Mouse (Mus musculus) testis, postnatal 14 days (tissue): ENCODE results near the gene Arnt2.

Experiments
- DNase-seq: peaks from one replicate; pipeline ENCODE4 v3.0.0; 2021; ENCODE audit warnings: low spot score

Gene Arnt2

GRCm38 (mm10) chr7:84397320-84397719 is 12.7 kb downstream of the Arnt2 start:
- DNase-seq = no peak

DNA sequence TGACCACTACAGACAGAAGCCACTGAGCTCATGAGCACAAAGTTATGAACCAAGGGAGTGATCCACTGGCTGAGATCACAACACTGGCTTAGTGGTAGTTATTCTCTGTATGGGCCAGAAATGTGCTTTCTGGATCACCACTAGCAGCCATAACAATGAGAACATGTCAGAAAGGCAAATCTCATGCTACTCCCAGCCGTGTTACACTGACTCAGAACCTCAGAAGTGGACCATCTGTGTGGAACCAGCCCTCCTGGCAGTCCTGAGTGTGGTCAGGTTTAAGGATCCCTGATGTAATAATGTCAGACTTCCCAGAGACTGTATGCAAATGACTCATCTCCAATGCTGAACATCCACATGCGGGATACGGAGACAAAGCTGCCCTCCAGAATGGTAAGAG is 13.4 kb downstream of the Arnt2 start:
- no peak for DNase-seq

DNA sequence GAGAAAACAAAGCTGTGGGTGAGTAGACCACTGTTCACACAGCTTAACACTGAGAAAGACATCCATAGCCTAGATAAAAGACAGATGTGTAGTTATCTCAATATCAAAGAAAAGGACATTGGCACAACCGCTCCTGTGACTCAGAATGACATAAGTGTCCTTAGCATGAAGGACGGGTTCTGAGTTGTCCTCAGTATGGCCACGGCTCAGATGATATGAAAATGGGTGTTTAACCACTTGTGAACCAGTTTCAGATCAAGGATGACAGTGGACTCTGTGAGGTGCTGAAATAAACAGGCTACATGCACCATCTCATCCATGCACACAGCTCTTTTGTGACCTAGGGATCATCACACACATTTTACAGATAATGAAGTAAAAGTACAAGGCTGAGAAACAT is 22.1 kb downstream of the Arnt2 start:
- DNase-seq = no peak

GRCm38 (mm10) chr7:84386472-84386871 is 23.5 kb downstream of the Arnt2 start:
- DNase-seq = no peak

DNA sequence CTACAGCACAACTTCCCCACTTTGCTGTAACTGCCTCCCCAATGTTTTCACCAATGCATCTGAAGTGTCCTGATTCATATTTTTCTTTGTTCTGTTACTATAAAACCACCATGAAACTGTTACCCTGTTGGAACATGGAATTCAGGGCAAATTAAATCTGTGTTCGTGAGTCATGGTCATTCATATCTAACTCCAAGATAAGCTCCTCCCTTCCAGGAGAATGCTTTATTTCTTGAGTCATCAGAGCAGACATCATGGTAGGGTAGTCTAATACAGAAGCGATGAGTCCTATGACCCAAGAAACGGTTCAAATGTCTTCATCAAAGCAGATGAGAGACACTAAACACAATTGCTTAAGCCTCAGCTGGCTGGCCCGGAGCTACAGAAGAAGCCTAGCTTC is 25.2 kb downstream of the Arnt2 start:
- no peak for DNase-seq

DNA sequence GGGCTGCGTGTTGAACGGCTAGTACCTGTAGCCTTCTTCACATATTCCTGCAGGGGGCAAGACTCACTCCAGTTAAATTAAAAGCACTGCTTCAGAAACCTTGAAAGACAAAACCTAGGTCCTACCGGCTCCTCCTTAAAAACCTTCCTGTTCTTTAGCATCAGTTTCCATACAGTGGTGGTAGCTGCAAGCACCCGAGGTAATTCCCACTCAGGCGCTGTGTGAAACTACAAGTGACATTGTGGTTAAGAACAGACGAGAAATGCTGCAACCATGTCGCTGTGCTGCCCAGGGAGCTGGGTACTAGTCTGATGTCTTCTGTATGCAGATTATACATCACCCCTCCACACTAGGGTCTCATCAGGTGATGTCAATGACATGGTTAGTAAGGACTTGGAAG is 25.9 kb downstream of the Arnt2 start:
- DNase-seq = no peak

DNA sequence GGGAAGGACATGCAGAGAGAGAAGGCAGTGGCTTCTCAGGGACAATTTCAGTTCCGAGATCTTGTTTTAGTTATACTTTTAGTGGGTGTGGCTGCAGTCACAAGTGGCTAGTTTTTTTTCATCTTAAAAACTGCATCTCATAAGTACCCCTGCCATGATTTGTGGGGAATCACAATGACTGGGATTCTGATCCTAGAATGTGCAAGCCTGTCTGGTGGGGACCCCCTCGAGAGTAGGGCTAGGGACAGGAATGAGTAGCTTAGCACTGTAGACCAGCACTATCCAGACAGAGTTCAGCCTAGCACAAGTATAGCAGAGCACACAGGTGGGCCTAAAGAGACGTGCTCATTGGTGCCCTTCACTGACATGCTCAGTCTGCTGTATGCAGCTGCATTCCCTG is 27.6 kb downstream of the Arnt2 start:
- no peak for DNase-seq

DNA sequence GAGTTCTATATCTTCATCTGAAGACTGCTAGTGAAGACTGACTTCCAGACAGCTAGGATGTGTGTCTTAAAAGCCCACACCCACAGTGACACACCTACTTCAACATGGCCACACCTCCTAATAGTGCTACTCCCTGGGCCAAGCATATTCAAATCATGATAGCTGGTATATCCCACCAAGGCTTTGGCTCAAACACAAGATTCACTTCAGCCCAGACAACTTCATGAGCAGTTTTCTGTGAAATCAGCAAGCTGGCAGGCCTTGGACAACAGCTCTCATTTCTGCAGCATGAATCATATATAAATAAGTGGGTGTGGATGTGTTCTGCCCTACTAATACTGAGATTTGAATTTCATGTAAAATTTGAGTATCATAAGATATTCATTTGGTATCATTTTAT is 29.2 kb downstream of the Arnt2 start:
- DNase-seq = no peak

DNA sequence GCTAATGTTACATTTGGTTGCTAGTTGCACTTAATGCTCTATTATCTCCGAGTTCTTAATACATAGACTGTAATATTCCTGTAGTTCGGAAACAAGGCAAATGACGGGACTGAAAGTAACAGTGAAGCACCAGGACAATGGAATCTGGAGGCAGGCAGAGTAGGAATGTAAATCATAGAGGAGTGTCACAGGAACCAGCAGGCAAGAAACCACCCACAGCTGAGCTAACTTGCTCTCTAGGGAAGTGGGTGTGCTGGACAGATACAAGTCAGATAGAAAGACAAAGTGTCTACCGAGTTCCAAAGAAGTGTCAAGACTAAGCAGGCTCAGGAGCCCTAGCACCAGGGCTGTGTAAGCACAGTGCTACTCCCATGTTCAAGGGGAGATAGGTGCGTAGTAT is 32.6 kb downstream of the Arnt2 start:
- DNase-seq = no peak

GRCm38 (mm10) chr7:84373691-84374090 is 36.3 kb downstream of the Arnt2 start:
- DNase-seq = no peak

DNA sequence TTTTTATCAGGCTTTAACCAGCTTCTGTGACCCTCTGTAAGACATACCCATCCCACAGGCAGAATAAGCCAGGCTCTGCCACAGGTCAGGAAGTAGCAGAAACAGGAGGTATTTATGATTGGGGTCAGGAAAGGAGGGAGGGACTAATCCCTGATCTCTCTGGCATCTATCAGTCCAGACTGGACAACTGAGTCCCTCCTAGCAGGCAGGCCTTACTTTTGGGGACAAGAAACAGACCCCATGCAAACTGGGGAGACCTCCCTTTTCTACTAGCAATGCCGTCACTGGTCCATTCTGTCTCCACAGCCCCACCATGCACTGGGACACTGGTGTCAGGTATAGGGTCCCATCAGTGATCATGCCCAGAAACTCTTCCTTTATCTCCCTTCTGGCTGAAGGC is 37.1 kb downstream of the Arnt2 start:
- DNase-seq = no peak

DNA sequence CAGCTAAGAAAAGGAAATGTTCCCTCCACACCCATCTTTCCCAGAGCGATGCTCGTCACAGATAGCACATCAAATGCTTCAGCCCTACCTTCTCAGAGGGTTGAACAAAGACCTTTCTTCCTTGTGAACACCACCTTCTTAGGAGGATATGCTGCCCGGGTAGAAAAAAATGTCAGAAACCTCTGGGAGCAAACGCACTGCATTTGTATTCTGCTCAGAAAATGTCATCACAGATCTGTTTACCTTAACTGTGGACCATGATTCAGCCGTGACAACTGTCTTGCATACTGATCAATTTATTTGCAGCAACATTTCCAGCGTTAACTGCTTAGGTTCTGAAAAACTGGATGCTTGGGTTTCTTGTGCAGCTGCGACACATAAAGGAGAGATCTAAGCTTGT is 37.7 kb downstream of the Arnt2 start:
- DNase-seq = no peak

GRCm38 (mm10) chr7:84370911-84371592 is 38.9 kb downstream of the Arnt2 start:
- DNase-seq = no peak

DNA sequence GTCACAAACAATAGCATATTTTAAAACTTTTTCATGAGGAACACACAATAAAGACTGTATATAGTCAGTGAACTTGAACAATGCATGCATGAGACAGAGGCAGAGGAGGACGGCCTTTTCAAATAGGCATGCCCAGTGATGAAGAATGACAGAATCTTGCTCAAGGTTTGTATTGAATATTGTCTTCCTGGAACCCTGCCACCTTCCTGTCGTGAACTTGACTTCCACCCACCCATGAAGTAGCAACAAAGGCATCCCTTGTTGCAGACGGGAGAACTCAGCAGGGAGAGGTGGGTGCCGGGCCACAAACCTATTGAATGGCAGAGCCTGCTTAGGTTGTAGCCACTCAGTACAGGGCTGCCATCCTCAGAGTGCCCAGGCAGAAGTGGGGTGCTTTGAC is 43.7 kb downstream of the Arnt2 start:
- no peak for DNase-seq

GRCm38 (mm10) chr7:84362711-84363110 is 47.3 kb downstream of the Arnt2 start:
- no peak for DNase-seq

GRCm38 (mm10) chr7:84361086-84361684 is 48.8 kb downstream of the Arnt2 start:
- no peak for DNase-seq

- DNase-seq = no peak
Observed at GRCm38 (mm10) chr7:84358426-84358825, 51.5 kb downstream of the Arnt2 start.

- DNase-seq = peak; percentile 14
Observed at GRCm38 (mm10) chr7:84355619-84356570, 54.1 kb downstream of the Arnt2 start.

GRCm38 (mm10) chr7:84354890-84355289 is 55.1 kb downstream of the Arnt2 start:
- DNase-seq = no peak

GRCm38 (mm10) chr7:84350529-84350928 is 59.4 kb downstream of the Arnt2 start:
- DNase-seq = no peak

DNA sequence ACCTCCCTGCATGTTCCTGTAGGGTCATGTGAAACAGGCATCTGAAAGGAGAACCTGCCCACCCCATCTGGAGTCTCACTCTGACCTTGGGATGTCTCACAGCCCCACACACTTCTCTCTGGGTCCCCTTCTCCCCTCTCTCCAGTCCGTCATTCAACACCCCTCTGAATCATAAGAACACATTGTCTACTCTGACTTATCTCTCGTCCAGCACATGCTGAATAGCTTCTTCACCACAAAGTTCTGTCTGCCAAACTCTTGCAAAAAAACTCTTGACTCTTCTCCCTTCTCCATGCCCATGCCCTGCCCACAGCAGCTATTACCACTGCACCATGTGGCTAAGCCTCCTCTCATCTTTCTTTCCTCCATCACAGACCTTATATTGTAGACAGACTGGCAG is 60.0 kb downstream of the Arnt2 start:
- peak; percentile 8 for DNase-seq

DNA sequence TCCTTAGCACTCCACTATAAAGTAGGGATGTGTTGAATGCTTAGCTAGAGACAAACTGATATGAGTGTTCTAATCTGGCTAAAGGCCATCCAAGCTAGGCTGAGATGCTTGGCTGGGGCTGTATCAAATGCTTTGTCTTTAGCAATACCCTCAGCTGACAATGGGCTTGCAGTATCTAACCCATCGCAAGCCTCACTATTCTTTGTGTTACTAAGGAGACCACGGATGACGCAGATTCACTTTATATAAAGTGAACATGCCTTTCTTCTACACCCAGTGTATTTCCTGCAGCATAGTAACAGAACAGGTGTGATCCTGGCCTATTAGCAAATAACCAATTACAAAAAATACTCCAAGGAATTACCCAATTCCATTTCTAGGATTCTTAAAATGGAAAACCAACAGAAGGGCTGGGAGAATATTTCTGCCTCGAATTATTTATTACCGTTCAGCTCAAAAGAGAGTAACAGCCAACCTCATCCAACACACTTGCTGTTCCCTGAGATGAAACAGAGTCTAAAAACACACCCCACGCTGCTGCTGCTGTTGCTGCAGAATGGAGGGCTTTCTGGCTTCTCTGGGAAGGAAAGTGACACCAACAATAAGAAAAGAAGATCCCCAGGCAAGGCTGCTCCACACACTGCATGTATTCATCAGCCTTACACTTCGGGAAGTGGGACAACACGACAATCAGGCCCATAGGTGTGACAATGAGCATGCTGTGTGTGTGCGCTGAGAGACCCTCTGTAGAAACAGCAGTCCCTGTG is 61.6 kb downstream of the Arnt2 start:
- no peak for DNase-seq
